Mouse (Mus musculus): ENCODE data around the gene Tmsb15l. TPM values are rescaled to one million over a fixed set of nuclear protein-coding genes. Genes with fewer than 3 reads are reported as not detected.
"Not testable (repeated sequence)": the region's sequence is repeated elsewhere in the genome, so short reads cannot be mapped to it uniquely, and the experiment has no call there.

Gene Tmsb15l
- under 1 TPM; 0.48 to 0.49 TPM for total RNA-seq (2021)
- long read RNA-seq, experiment 1 = 0 reads
- long read RNA-seq, experiment 2 = 0 reads

- DNase-seq = peak in 1 of 2 experiments; percentile 9
- intact Hi-C loops (cut with DNase I) = loop anchor here (5.0 kb wide), 1 partner anchor 41 kb away; no protein-coding TSS in a partner anchor
These were observed at the start of gene Tmsb15l, which contains the start of gene Tmsb15b1 for GRCm38 (mm10) chrX:136976424-136977084. TSS of gene Tmsb15l (minus strand) at chrX:136976869. TSS of gene Tmsb15b1 (minus strand) at chrX:136976874.

GRCm38 (mm10) chrX:137019310-137019709, 42.6 kb upstream of the Tmsb15l start:
- peak; percentile 47 to 63 for DNase-seq
- intact Hi-C loops (cut with DNase I) = loop anchor here (2.0 to 10.0 kb wide), 4 partner anchors 42 to 395 kb away; partner anchors contain the start of genes Morf4l2, Tmsb15b1, Tmsb15b2 and Tmsb15l

- no peak for DNase-seq
- intact Hi-C loops (cut with DNase I) = loop anchor here (2.0 to 10.0 kb wide), 4 partner anchors 40 to 393 kb away; partner anchors contain the start of genes Morf4l2, Tmsb15b1, Tmsb15b2 and Tmsb15l
These were observed 41.0 kb upstream of the Tmsb15l start for GRCm38 (mm10) chrX:137017668-137018067.

- peak; percentile 15 to 44 for DNase-seq
- intact Hi-C loops (cut with DNase I) = loop anchor here (5.0 to 10.0 kb wide), 3 partner anchors 38 to 390 kb away; partner anchors contain the start of genes Tmsb15b1, Tmsb15b2 and Tmsb15l
These were observed 38.5 kb upstream of the Tmsb15l start for GRCm38 (mm10) chrX:137015099-137015709.

- no peak for DNase-seq
- intact Hi-C loops (cut with DNase I) = no loop called here
These were observed 19.6 kb upstream of the Tmsb15l start for GRCm38 (mm10) chrX:136996256-136996655.

GRCm38 (mm10) chrX:136993641-136994040, 17.0 kb upstream of the Tmsb15l start:
- intact Hi-C loops (cut with DNase I) = no loop called here
- no peak for DNase-seq

GRCm38 (mm10) chrX:136992978-136993547, 16.4 kb upstream of the Tmsb15l start, which contains the start of gene Zcchc18:
TSS of gene Zcchc18 (plus strand) at chrX:136993155.
- intact Hi-C loops (cut with DNase I) = no loop called here
- peak; percentile 26 to 40 for DNase-seq

GRCm38 (mm10) chrX:136992191-136992965, 15.7 kb upstream of the Tmsb15l start:
- no peak for DNase-seq
- intact Hi-C loops (cut with DNase I) = no loop called here

GRCm38 (mm10) chrX:136991274-136991673, 14.6 kb upstream of the Tmsb15l start:
- intact Hi-C loops (cut with DNase I) = no loop called here
- DNase-seq = no peak

GRCm38 (mm10) chrX:136986039-136986438, 9.4 kb upstream of the Tmsb15l start:
- intact Hi-C loops (cut with DNase I) = no loop called here
- no peak for DNase-seq

GRCm38 (mm10) chrX:136978616-136979015, 1.9 kb upstream of the Tmsb15l start:
- intact Hi-C loops (cut with DNase I) = loop anchor here (5.0 kb wide), 1 partner anchor 39 kb away; no protein-coding TSS in a partner anchor
- no peak for DNase-seq

GRCm38 (mm10) chrX:136975397-136975796, 1.3 kb downstream of the Tmsb15l start, which contains the start of gene Tmsb15b2:
TSS of gene Tmsb15b2 (minus strand) at chrX:136975497.
- not testable (repeated sequence) for DNase-seq
- intact Hi-C loops (cut with DNase I) = loop anchor here (5.0 kb wide), 1 partner anchor 42 kb away; no protein-coding TSS in a partner anchor

GRCm38 (mm10) chrX:136959688-136960087, 17.0 kb downstream of the Tmsb15l start:
- peak in 1 of 2 experiments; percentile 28 for DNase-seq
- intact Hi-C loops (cut with DNase I) = loop anchor here (5.0 kb wide), 1 partner anchor 58 kb away; no protein-coding TSS in a partner anchor

GRCm38 (mm10) chrX:136958300-136958699, 18.4 kb downstream of the Tmsb15l start:
- not testable (repeated sequence) for DNase-seq
- intact Hi-C loops (cut with DNase I) = loop anchor here (5.0 kb wide), 1 partner anchor 59 kb away; no protein-coding TSS in a partner anchor

GRCm38 (mm10) chrX:136957583-136958279, 18.9 kb downstream of the Tmsb15l start:
- intact Hi-C loops (cut with DNase I) = loop anchor here (5.0 kb wide), 1 partner anchor 60 kb away; no protein-coding TSS in a partner anchor
- DNase-seq = peak in 1 of 2 experiments; percentile 31

- DNase-seq = no peak
- intact Hi-C loops (cut with DNase I) = no loop called here
These were observed 38.7 kb downstream of the Tmsb15l start for GRCm38 (mm10) chrX:136937985-136938384.

GRCm38 (mm10) chrX:136927031-136927430, 49.6 kb downstream of the Tmsb15l start, which contains the start of gene H2bfm:
TSS of gene H2bfm (plus strand) at chrX:136927325.
- DNase-seq = no peak
- intact Hi-C loops (cut with DNase I) = no loop called here

- DNase-seq = no peak
- intact Hi-C loops (cut with DNase I) = no loop called here
These were observed 50.8 kb downstream of the Tmsb15l start for GRCm38 (mm10) chrX:136925863-136926262.

Data from heart, postnatal 14 days (tissue).